In the genomic region with DNA sequence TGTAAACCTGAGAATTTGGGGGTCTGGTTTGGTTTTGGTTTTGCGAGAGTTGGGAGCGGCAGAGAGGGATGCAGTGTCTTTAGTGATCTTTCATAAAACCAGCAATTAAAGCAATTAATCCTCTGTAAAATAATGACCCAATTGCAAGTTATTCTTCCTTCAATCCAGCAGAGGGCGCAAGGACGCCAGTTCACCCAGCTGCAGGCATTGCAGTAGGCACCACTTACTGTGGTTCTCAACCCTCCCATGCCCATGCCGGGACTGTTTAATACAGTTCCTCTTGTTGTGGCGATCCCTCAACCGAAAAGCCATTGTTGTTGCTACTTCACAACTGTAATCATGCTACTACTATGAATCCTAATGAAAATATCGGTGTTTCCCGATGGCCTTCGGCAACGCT, we compare ENCODE assay signal across 8 mouse cellular contexts.
DNase-seq lines count a peak whose midpoint lies in the region; ATAC-seq and TF ChIP-seq lines count a peak whose summit lies in the region.

No protein-coding gene starts in this region.

- TF ChIP-seq CTCF in thymus, adult 2 months (IDR thresholded peaks at IDR 0.05; ENCODE audit: borderline replicate concordance, control insufficient read depth, extremely low read depth, insufficient read depth, low read length, poor library complexity): 0 out of 2 replicates have a peak, but pooled peaks have one; percentile 47

- no peaks in the 10 kb centered on the region for H3K9me3 ChIP-seq in hindbrain, embryonic 10.5 days
- H3K9me3 ChIP-seq in limb, embryonic 14.5 days (ENCODE audit: control insufficient read depth, low read length): no peaks in the 10 kb centered on the region

- TF ChIP-seq POLR2A in thymus, adult 2 months (IDR thresholded peaks at IDR 0.05; ENCODE audit: control insufficient read depth, extremely low read depth, insufficient read depth, low read length, poor library complexity): no peak
- no peak for TF ChIP-seq POLR2A in limb, embryonic 14.5 days (IDR thresholded peaks at IDR 0.05; ENCODE audit: borderline replicate concordance, extremely low read depth, insufficient read depth, insufficient read length)

- peak; percentile 21 for DNase-seq in thymus, adult 2 months
- DNase-seq in thymus, adult 18-20 months: no peak
- peak; percentile 67 for DNase-seq in adrenal gland, postnatal 10 days
- peak; percentile 72 for DNase-seq in embryo, embryonic 10.5 days (ENCODE audit: low spot score)
- peak; percentile 41 for DNase-seq in hindbrain, embryonic 10.5 days (ENCODE audit: low spot score)
- DNase-seq in limb, embryonic 14.5 days (ENCODE audit: low spot score): peak; percentile 44
- DNase-seq in naive thymus-derived CD4-positive, alpha-beta T cell, adult 2 months (ENCODE audit: low read depth): peak; percentile 71
- peak; percentile 12 to 15 for DNase-seq in thymus, postnatal 36 days

- WGBS in thymus, adult 2 months: 49% methylated on average over 11 of the region's 11 CpGs
- WGBS in hindbrain, embryonic 10.5 days: 61% methylated on average over 11 of the region's 11 CpGs
- WGBS in limb, embryonic 14.5 days: 46% methylated on average over 11 of the region's 11 CpGs

- no peaks in the 10 kb centered on the region for H3K36me3 ChIP-seq in thymus, adult 2 months (ENCODE audit: control insufficient read depth, insufficient read depth, low read length)
- H3K36me3 ChIP-seq in hindbrain, embryonic 10.5 days: peaks cover 22% of the 10 kb centered on the region
- peaks cover 10% of the 10 kb centered on the region; the same call in 1 of the 2 replicates for H3K36me3 ChIP-seq in limb, embryonic 14.5 days (ENCODE audit: control insufficient read depth, insufficient read depth, low read length)

- no peak overlapping the region for H3K4me2 ChIP-seq in limb, embryonic 14.5 days (replicated peaks; ENCODE audit: low read depth, low read length, severe bottlenecking)

- H3K27ac ChIP-seq in thymus, adult 2 months (ENCODE audit: control insufficient read depth, insufficient read depth, low read length): no peak overlapping the region
- no peak overlapping the region for H3K27ac ChIP-seq in hindbrain, embryonic 10.5 days
- no peak overlapping the region for H3K27ac ChIP-seq in limb, embryonic 14.5 days (replicated peaks; ENCODE audit: low read depth, low read length)

- no peaks in the 10 kb centered on the region for H3K27me3 ChIP-seq in thymus, adult 2 months (ENCODE audit: control insufficient read depth, insufficient read depth, low read length)
- H3K27me3 ChIP-seq in hindbrain, embryonic 10.5 days (ENCODE audit: insufficient read depth, poor library complexity, severe bottlenecking): no peaks in the 10 kb centered on the region
- no peaks in the 10 kb centered on the region for H3K27me3 ChIP-seq in limb, embryonic 14.5 days (ENCODE audit: control insufficient read depth, insufficient read depth, low read length)

- no peak for ATAC-seq in limb, embryonic 14.5 days (ENCODE audit: low FRiP score, low read depth)

- H3K4me3 ChIP-seq in thymus, adult 2 months (ENCODE audit: control insufficient read depth, insufficient read depth, low read length): no peak overlapping the region
- H3K4me3 ChIP-seq in hindbrain, embryonic 10.5 days: no peak overlapping the region
- H3K4me3 ChIP-seq in limb, embryonic 14.5 days (replicated peaks; ENCODE audit: low read length): no peak overlapping the region

- H3K9ac ChIP-seq in limb, embryonic 14.5 days (ENCODE audit: low read depth, low read length, severe bottlenecking): no peak overlapping the region

- no peaks in the 10 kb centered on the region for H3K4me1 ChIP-seq in thymus, adult 2 months (replicated peaks; ENCODE audit: control insufficient read depth, insufficient read depth, low read length)
- no peaks in the 10 kb centered on the region for H3K4me1 ChIP-seq in hindbrain, embryonic 10.5 days (replicated peaks)
- H3K4me1 ChIP-seq in limb, embryonic 14.5 days (ENCODE audit: control insufficient read depth, insufficient read depth, low read length): no peaks in the 10 kb centered on the region

Comparison
In these comparisons a context has a peak if more than half of its experiments do, and no peak if none do; other contexts are left out.
1. DNase-seq: peak in thymus, adult 2 months (single experiment), adrenal gland, postnatal 10 days (single experiment), embryo, embryonic 10.5 days (single experiment), hindbrain, embryonic 10.5 days (single experiment), limb, embryonic 14.5 days (single experiment), naive thymus-derived CD4-positive, alpha-beta T cell, adult 2 months (single experiment) and thymus, postnatal 36 days (2 of 2); none in thymus, adult 18-20 months (0 of 2).